Mouse (Mus musculus) testis, adult 2 months (tissue): ENCODE results near the gene Mettl26. TPM values are rescaled to one million over a fixed set of nuclear protein-coding genes. Genes with fewer than 3 reads are reported as not detected.

Source experiments
- H3K27ac ChIP-seq: fragments of 200-500 bp; 2 replicates; pipeline ENCODE4 v1.5.1; 2012; ENCODE audit warnings: low read depth, low read length; ENCODE audit not compliant: control insufficient read depth, insufficient read depth
- H3K27me3 ChIP-seq: fragments of 200-500 bp; 2 replicates; pipeline ENCODE4 v1.6.1; 2012; ENCODE audit warnings: mild to moderate bottlenecking, low read length, moderate library complexity; ENCODE audit not compliant: control insufficient read depth, insufficient read depth
- H3K36me3 ChIP-seq: fragments of 200-500 bp; 2 replicates; pipeline ENCODE4 v1.6.1; 2012; ENCODE audit warnings: mild to moderate bottlenecking, low read length; ENCODE audit not compliant: control insufficient read depth, insufficient read depth
- H3K4me1 ChIP-seq: fragments of 200-500 bp; 2 replicates; pipeline ENCODE4 v1.6.1; 2012; ENCODE audit warnings: low read length; ENCODE audit not compliant: control insufficient read depth, insufficient read depth
- H3K4me3 ChIP-seq: fragments of 200-500 bp; 2 replicates; pipeline ENCODE4 v1.5.1; 2012; ENCODE audit warnings: low read depth, mild to moderate bottlenecking, low read length, moderate library complexity, mixed read lengths; ENCODE audit not compliant: control insufficient read depth
- CTCF ChIP-seq: fragments of 200-500 bp; IDR thresholded peaks from 2 replicates; pipeline ENCODE4 v1.5.1; 2012; ENCODE audit warnings: low read depth, mild to moderate bottlenecking, inconsistent platforms, low read length, moderate library complexity; ENCODE audit not compliant: control insufficient read depth, insufficient read depth, insufficient replicate concordance
- POLR2A ChIP-seq: fragments of 200-500 bp; IDR thresholded peaks from 2 replicates; pipeline ENCODE4 v1.6.1; 2012; ENCODE audit warnings: low read depth, mild to moderate bottlenecking, inconsistent platforms, low read length, moderate library complexity; ENCODE audit not compliant: control insufficient read depth
- polyA plus RNA-seq: library from polyadenylated mRNA; depleted of rRNA; stranded (reverse); fragments of >200 nt; gene quantifications from 2 replicates; pipeline ENCODE4 v1.2.3, GENCODE M21; 2012

The Mettl26 gene
- polyA plus RNA-seq, 1 experiment, result 49.8 TPM

DNA sequence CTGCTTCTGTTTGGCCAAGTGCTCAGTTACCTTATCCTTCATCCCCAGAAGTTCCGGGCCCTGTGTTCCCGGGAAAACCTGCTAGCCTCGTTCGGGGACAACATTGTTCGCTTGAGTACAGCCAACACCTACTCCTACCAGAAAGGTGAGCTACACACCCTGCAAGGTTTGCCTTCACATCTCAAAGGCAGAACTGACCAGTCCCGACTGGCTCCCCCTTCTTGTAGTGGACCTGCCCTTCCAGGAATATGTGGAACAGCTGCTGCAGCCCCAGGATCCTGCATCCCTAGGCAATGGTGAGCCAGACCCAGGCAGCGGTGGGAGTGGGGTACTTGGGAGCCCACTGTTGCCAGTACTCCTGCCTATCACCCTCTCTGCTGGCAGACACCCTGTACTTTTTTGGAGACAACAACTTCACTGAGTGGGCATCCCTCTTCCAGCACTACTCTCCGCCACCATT lies 45.3 kb upstream of the Mettl26 start:
- Histone ChIP-seq H3K27me3 (no peaks in the 10 kb centered on the region), H3K36me3 (no peaks in the 10 kb centered on the region; the same call in 1 of the 2 replicates), H3K4me3 (peak overlapping the region; percentile 86), H3K27ac (peak overlapping the region; percentile 1; the same call in 1 of the 2 replicates), H3K4me1 (peaks cover 35% of the 10 kb centered on the region)
- TF ChIP-seq POLR2A (no peak), CTCF (no peak)

DNA sequence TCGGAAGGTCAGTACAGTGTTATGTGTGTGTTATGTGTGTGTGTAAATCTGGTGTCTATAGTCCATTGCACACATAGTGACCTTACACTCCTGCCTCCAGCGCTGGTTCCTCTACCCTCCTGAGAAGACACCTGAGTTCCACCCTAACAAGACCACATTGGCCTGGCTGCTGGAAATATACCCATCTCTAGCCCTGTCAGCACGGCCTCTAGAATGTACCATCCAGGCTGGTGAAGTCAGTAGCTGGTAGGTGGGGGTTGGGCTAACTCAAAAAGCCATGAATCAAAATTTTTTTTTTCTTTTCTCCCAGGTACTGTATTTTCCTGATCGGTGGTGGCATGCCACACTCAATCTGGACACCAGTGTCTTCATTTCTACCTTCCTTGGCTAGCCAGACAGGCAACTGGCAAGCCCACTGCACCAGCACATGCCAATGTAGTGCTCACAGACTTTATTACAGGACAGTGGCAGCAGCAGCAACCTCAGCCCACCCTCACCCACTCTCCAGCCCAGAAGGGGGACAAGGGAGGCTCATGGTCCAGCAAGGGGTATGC lies 44.6 kb upstream of the Mettl26 start:
- H3K4me1 ChIP-seq, result peaks cover 36% of the 10 kb centered on the region
- H3K27me3 ChIP-seq, result no peaks in the 10 kb centered on the region
- H3K27ac ChIP-seq, result no peak overlapping the region
- no peak overlapping the region for H3K4me3 ChIP-seq
- TF ChIP-seq POLR2A (no peak), CTCF (no peak)
- H3K36me3 ChIP-seq, result no peaks in the 10 kb centered on the region; the same call in 1 of the 2 replicates

DNA sequence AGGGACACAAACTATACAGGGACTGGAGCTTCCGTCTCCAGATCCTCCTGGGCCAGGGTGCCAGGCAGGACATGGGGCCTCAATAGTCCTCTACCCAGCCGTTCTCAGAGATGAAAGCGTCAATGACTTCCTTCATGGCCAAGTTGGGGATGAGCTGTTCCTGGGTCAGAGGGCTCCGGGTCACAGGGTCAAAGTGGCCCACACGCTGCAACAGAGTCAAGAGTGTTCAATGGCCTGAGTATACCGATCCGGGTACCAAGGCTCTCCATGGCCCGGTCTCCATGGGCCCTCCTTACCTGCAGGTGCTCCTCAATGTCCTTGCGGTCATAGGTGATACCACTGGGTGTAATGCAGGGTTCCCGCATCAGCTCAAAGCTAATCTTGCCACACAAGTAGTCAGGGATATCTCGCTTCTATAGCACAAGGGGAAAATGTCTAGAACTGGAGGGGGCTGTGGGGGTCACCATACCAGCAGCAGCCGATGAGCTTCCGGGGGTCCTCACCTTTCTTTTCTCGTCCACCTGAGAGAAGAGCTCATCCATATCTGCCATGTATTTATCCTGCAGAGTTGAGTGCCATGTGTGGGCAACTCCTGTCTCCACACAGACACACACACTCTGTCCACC lies 44.0 kb upstream of the Mettl26 start:
- Histone ChIP-seq H3K36me3 (no peaks in the 10 kb centered on the region; the same call in 1 of the 2 replicates), H3K27ac (no peak overlapping the region), H3K27me3 (no peaks in the 10 kb centered on the region), H3K4me1 (peaks cover 39% of the 10 kb centered on the region), H3K4me3 (no peak overlapping the region)
- TF ChIP-seq POLR2A, result no peak
- no peak for TF ChIP-seq CTCF

DNA sequence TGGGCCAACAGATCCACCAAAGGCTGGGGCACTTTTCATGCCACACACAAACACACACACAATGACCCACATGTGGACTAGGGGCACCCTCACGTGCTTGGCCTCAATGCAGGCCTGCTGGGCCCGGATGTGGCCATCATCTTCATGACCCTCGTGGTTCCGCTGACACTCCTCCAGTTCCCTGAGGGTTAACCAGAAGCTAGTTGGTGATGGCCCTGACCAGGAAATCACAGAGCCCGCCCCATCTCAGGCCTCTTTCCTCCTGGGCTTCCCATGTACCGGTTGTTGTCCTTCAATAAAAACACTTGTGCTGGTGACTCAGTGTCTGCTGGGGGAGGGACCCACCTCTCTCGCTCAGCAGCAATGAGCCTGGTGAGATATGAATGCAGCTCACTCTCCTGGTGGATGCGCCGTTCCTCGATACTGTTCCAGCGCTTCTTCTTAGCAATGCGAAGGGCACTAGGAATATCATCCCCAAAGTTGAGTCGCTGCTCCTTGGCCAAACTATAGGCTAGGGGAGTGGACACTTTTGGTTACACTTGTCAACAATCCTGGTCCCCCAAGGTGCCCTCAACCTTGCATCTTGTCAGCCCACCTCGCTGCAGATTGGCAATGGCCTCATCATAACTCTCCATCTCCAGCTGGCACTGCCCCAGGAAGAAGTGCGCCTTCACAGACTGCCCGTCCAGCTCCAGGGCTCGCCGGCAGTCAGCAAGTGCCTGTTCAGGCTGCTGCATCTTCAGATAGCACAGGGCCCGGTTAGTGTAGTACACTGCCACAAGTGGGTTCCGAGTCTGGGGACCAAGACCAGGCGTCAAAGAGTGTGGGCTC lies 43.2 kb upstream of the Mettl26 start:
- H3K4me1 ChIP-seq, result peaks cover 45% of the 10 kb centered on the region
- no peaks in the 10 kb centered on the region for H3K36me3 ChIP-seq
- H3K27me3 ChIP-seq, result no peaks in the 10 kb centered on the region
- no peak for TF ChIP-seq POLR2A
- TF ChIP-seq CTCF, result no peak
- H3K4me3 ChIP-seq, result peak overlapping the region; percentile 92
- H3K27ac ChIP-seq, result no peak overlapping the region; the same call in 1 of the 2 replicates

DNA sequence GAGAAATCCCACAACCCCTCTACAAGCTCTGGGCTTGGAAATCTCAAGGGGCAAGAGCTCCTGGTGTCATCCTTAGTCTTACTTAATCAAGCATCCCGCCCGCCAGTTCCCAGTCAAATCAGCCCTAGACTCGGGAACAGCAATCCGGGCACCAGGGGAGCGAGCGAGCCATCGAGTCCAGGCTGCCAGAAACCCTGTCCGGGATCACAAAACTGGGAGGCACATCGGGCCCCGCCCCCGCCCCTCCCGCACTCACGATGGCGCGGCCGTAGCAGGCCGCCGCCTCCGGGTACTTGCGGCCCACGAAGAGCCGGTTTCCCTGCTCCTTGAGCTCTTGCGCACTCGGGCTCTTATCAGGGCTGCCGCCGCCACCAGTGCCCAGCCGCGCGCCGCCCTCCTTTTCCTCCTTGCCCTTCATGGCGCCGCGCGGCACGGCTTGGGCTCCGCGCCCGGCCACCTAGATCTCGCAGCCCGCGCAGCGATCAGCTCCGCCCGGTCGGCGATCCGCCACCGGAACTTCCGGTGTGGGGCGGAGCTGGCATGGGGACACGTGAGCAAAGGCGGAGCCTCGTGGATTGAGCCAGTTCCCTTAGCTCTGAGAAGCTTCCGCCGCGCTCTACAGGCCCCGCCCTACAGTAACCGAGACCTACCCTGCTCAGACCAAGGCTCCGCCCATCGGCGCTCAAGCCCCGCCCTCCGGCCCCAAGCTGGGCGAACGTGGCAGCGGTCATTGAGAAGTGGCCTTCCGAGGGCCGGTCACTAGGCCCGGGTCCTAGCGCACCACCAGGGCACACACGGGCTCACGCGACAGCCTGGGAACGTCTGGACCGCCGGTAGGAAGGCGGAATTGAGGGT lies 42.2 kb upstream of the Mettl26 start:
- Histone ChIP-seq H3K27ac (peak overlapping the region; percentile 95), H3K36me3 (no peaks in the 10 kb centered on the region), H3K4me1 (peaks cover 51% of the 10 kb centered on the region), H3K27me3 (no peaks in the 10 kb centered on the region), H3K4me3 (peak overlapping the region; percentile 92)
- TF ChIP-seq POLR2A (peak; percentile 87), CTCF (no peak)

DNA sequence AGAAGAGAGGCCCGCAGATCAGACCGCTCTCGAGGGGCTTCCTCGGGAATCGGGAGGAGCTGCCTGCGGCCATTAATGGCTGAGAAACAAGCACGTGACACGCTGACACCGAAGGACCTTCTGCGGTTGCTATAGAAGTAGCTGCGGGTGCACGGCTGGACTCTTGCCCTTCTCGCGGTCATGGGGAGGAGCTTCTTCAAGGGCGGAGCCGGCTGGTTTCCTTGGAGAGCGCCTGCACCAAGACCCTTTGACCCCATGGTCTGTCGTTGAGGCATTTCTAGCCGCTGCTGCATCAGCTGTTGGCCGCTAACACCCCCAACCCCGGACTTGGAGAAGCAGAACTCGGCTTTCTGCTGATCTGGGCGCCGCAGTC lies 41.6 kb upstream of the Mettl26 start, which contains the start of gene Stub1:
Gene Stub1, minus strand, starts transcription at position 114 of the 373 bp plus-strand sequence.
- Histone ChIP-seq H3K27ac (peak within 1 kb of the TSS; percentile 95), H3K4me1 (peaks cover 49% of the 10 kb centered on the region), H3K27me3 (no peaks in the 10 kb centered on the region), H3K36me3 (no peaks in the 10 kb centered on the region), H3K4me3 (peak within 1 kb of the TSS; percentile 92)
- TF ChIP-seq POLR2A (peak; percentile 12; the same call in 1 of the 2 replicates), CTCF (no peak)
